Mouse (Mus musculus): ENCODE measurements at regions not wholly inside any gene's neighbourhood (a gene's known extent, or its start where the extent isn't known, plus 50 kb on each side); places are given as distances from the start of the nearest gene placed in this dataset.

GRCm38 (mm10) chr1:14631994-14632393 is 1461.1 kb downstream of the 4930444P10Rik start:
- Histone ChIP-seq H3K27me3 (ENCODE audit: insufficient read depth, low read length) (no peaks in the 10 kb centered on the region), H3K36me3 (ENCODE audit: insufficient read depth, low read length) (no peaks in the 10 kb centered on the region), H3K4me3 (replicated peaks; ENCODE audit: low read length) (no peak overlapping the region), H3K4me1 (replicated peaks; ENCODE audit: low read depth, low read length) (no peaks in the 10 kb centered on the region), H3K9me3 (ENCODE audit: low read length) (0 out of 2 replicates have a peak, but pooled peaks cover 4% of the 10 kb centered on the region)
- no peak for TF ChIP-seq POU5F1 (IDR thresholded peaks at IDR 0.05; ENCODE audit: borderline replicate concordance, low read length)
- TF ChIP-seq NANOG (IDR thresholded peaks at IDR 0.05; ENCODE audit: borderline replicate concordance, low read length) = no peak
- TF ChIP-seq CTCF (conservative IDR thresholded peaks at IDR 0.05; ENCODE audit: low read length) = no peak

GRCm38 (mm10) chr1:14627204-14627603 is 1465.9 kb downstream of the 4930444P10Rik start:
- 0 out of 2 replicates have a peak, but pooled peaks cover 4% of the 10 kb centered on the region for H3K9me3 ChIP-seq (ENCODE audit: low read length)
- H3K36me3 ChIP-seq (ENCODE audit: insufficient read depth, low read length) = no peaks in the 10 kb centered on the region
- H3K4me1 ChIP-seq (replicated peaks; ENCODE audit: low read depth, low read length) = no peaks in the 10 kb centered on the region
- H3K27me3 ChIP-seq (ENCODE audit: insufficient read depth, low read length) = no peaks in the 10 kb centered on the region
- no peak overlapping the region for H3K4me3 ChIP-seq (replicated peaks; ENCODE audit: low read length)
- no peak for TF ChIP-seq POU5F1 (IDR thresholded peaks at IDR 0.05; ENCODE audit: borderline replicate concordance, low read length)
- TF ChIP-seq NANOG (IDR thresholded peaks at IDR 0.05; ENCODE audit: borderline replicate concordance, low read length) = no peak

GRCm38 (mm10) chr1:14626685-14627084 is 1466.4 kb downstream of the 4930444P10Rik start:
- H3K27me3 ChIP-seq (ENCODE audit: insufficient read depth, low read length) = no peaks in the 10 kb centered on the region
- H3K36me3 ChIP-seq (ENCODE audit: insufficient read depth, low read length) = no peaks in the 10 kb centered on the region
- 0 out of 2 replicates have a peak, but pooled peaks cover 4% of the 10 kb centered on the region for H3K9me3 ChIP-seq (ENCODE audit: low read length)
- H3K4me1 ChIP-seq (replicated peaks; ENCODE audit: low read depth, low read length) = no peaks in the 10 kb centered on the region
- H3K4me3 ChIP-seq (replicated peaks; ENCODE audit: low read length) = no peak overlapping the region
- no peak for TF ChIP-seq NANOG (IDR thresholded peaks at IDR 0.05; ENCODE audit: borderline replicate concordance, low read length)
- TF ChIP-seq CTCF (conservative IDR thresholded peaks at IDR 0.05; ENCODE audit: low read length) = no peak

- no peak for TF ChIP-seq POU5F1 (IDR thresholded peaks at IDR 0.05; ENCODE audit: borderline replicate concordance, low read length)
- TF ChIP-seq NANOG (IDR thresholded peaks at IDR 0.05; ENCODE audit: borderline replicate concordance, low read length) = no peak
- no peak for TF ChIP-seq CTCF (conservative IDR thresholded peaks at IDR 0.05; ENCODE audit: low read length)
- Histone ChIP-seq H3K36me3 (ENCODE audit: insufficient read depth, low read length) (no peaks in the 10 kb centered on the region), H3K4me1 (replicated peaks; ENCODE audit: low read depth, low read length) (no peaks in the 10 kb centered on the region), H3K4me3 (replicated peaks; ENCODE audit: low read length) (no peak overlapping the region), H3K9me3 (ENCODE audit: low read length) (no peaks in the 10 kb centered on the region), H3K27me3 (ENCODE audit: insufficient read depth, low read length) (no peaks in the 10 kb centered on the region)
These were observed 1472.1 kb downstream of the 4930444P10Rik start for GRCm38 (mm10) chr1:14620922-14621430.

GRCm38 (mm10) chr1:14613232-14613894 is 1479.8 kb downstream of the 4930444P10Rik start:
- TF ChIP-seq POU5F1 (IDR thresholded peaks at IDR 0.05; ENCODE audit: borderline replicate concordance, low read length) (no peak), NANOG (IDR thresholded peaks at IDR 0.05; ENCODE audit: borderline replicate concordance, low read length) (no peak), CTCF (conservative IDR thresholded peaks at IDR 0.05; ENCODE audit: low read length) (no peak)
- no peaks in the 10 kb centered on the region for H3K27me3 ChIP-seq (ENCODE audit: insufficient read depth, low read length)
- H3K4me1 ChIP-seq (replicated peaks; ENCODE audit: low read depth, low read length) = peaks cover 22% of the 10 kb centered on the region
- no peaks in the 10 kb centered on the region for H3K9me3 ChIP-seq (ENCODE audit: low read length)
- no peaks in the 10 kb centered on the region for H3K36me3 ChIP-seq (ENCODE audit: insufficient read depth, low read length)
- H3K4me3 ChIP-seq (replicated peaks; ENCODE audit: low read length) = no peak overlapping the region

GRCm38 (mm10) chr1:14609054-14609453 is 1484.1 kb downstream of the 4930444P10Rik start:
- H3K9me3 ChIP-seq (ENCODE audit: low read length) = no peaks in the 10 kb centered on the region
- H3K36me3 ChIP-seq (ENCODE audit: insufficient read depth, low read length) = no peaks in the 10 kb centered on the region
- no peak overlapping the region for H3K4me3 ChIP-seq (replicated peaks; ENCODE audit: low read length)
- H3K27me3 ChIP-seq (ENCODE audit: insufficient read depth, low read length) = no peaks in the 10 kb centered on the region
- peaks cover 16% of the 10 kb centered on the region for H3K4me1 ChIP-seq (replicated peaks; ENCODE audit: low read depth, low read length)
- no peak for TF ChIP-seq NANOG (IDR thresholded peaks at IDR 0.05; ENCODE audit: borderline replicate concordance, low read length)
- no peak for TF ChIP-seq CTCF (conservative IDR thresholded peaks at IDR 0.05; ENCODE audit: low read length)
- TF ChIP-seq POU5F1 (IDR thresholded peaks at IDR 0.05; ENCODE audit: borderline replicate concordance, low read length) = no peak

GRCm38 (mm10) chr1:14595961-14596360 is 1497.2 kb downstream of the 4930444P10Rik start:
- TF ChIP-seq POU5F1 (IDR thresholded peaks at IDR 0.05; ENCODE audit: borderline replicate concordance, low read length) (no peak), NANOG (IDR thresholded peaks at IDR 0.05; ENCODE audit: borderline replicate concordance, low read length) (no peak), CTCF (conservative IDR thresholded peaks at IDR 0.05; ENCODE audit: low read length) (no peak)
- Histone ChIP-seq H3K4me3 (replicated peaks; ENCODE audit: low read length) (no peak overlapping the region), H3K4me1 (replicated peaks; ENCODE audit: low read depth, low read length) (no peaks in the 10 kb centered on the region), H3K27me3 (ENCODE audit: insufficient read depth, low read length) (no peaks in the 10 kb centered on the region), H3K9me3 (ENCODE audit: low read length) (no peaks in the 10 kb centered on the region), H3K36me3 (ENCODE audit: insufficient read depth, low read length) (no peaks in the 10 kb centered on the region)

GRCm38 (mm10) chr1:14589905-14590304 is 1503.2 kb downstream of the 4930444P10Rik start:
- Histone ChIP-seq H3K4me1 (replicated peaks; ENCODE audit: low read depth, low read length) (no peaks in the 10 kb centered on the region), H3K36me3 (ENCODE audit: insufficient read depth, low read length) (no peaks in the 10 kb centered on the region), H3K27me3 (ENCODE audit: insufficient read depth, low read length) (no peaks in the 10 kb centered on the region), H3K4me3 (replicated peaks; ENCODE audit: low read length) (no peak overlapping the region), H3K9me3 (ENCODE audit: low read length) (no peaks in the 10 kb centered on the region)
- TF ChIP-seq CTCF (conservative IDR thresholded peaks at IDR 0.05; ENCODE audit: low read length) = no peak
- no peak for TF ChIP-seq NANOG (IDR thresholded peaks at IDR 0.05; ENCODE audit: borderline replicate concordance, low read length)
- TF ChIP-seq POU5F1 (IDR thresholded peaks at IDR 0.05; ENCODE audit: borderline replicate concordance, low read length) = no peak

GRCm38 (mm10) chr1:14579376-14579775 is 1513.7 kb downstream of the 4930444P10Rik start:
- H3K4me3 ChIP-seq (replicated peaks; ENCODE audit: low read length) = no peak overlapping the region
- no peaks in the 10 kb centered on the region for H3K27me3 ChIP-seq (ENCODE audit: insufficient read depth, low read length)
- TF ChIP-seq POU5F1 (IDR thresholded peaks at IDR 0.05; ENCODE audit: borderline replicate concordance, low read length) (no peak), NANOG (IDR thresholded peaks at IDR 0.05; ENCODE audit: borderline replicate concordance, low read length) (no peak), CTCF (conservative IDR thresholded peaks at IDR 0.05; ENCODE audit: low read length) (no peak)
- H3K9me3 ChIP-seq (ENCODE audit: low read length) = no peaks in the 10 kb centered on the region
- no peaks in the 10 kb centered on the region for H3K36me3 ChIP-seq (ENCODE audit: insufficient read depth, low read length)
- no peaks in the 10 kb centered on the region for H3K4me1 ChIP-seq (replicated peaks; ENCODE audit: low read depth, low read length)
